Mouse (Mus musculus) effector memory CD4-positive, alpha-beta T cell, adult 5 months (primary cell): ENCODE data around the gene Prss40. TPM values are rescaled to one million over a fixed set of nuclear protein-coding genes. Genes with fewer than 3 reads are reported as not detected.

Source experiments
- polyA plus RNA-seq: library from polyadenylated mRNA; unstranded; fragments of 100-300 nt; shearing (Covaris generic); gene quantifications from one replicate; pipeline ENCODE4 v1.2.1, GENCODE M21; 2017

Gene Prss40
- not detected for polyA plus RNA-seq

DNA sequence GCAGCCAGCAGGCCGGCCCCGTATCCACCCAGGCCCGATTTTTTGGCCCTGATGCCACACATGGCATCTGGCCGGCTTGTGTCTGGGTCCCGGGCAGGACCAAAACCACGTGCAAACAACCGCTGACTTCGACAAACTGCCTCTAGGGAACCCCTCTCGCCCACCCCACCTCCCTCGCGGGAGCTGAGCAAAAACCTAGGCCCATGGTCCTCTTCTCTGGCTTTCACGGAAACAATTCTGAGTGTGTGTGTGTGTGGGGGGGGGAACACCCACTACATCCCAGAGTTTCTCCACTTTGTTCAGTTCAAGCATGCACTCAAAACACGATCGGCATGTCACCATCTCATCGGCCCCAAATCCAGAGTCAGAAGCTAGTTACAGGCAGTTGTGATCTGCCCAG is at the start of gene Prss40:
Prss40 (minus strand) TSS at position 101 of the 400 bp plus-strand sequence.

GRCm38 (mm10) chr1:34578851-34579781 is 18.4 kb upstream of the Prss40 start, which contains the start of gene Amer3:
Gene Amer3, plus strand, starts transcription at chr1:34579657.

GRCm38 (mm10) chr1:34535043-34535698 is 25.6 kb downstream of the Prss40 start, which contains the start of gene Cfc1:
Gene Cfc1, plus strand, starts transcription at chr1:34535648.

Other genes with a start within 250 kb of the Prss40 start
- gene Ccdc115, start 121.3 kb downstream of the Prss40 start, polyA plus RNA-seq = 30.7 TPM
- gene Imp4, start 121.1 kb downstream of the Prss40 start, polyA plus RNA-seq = 129 TPM
- gene Ptpn18, start 101.2 kb downstream of the Prss40 start, polyA plus RNA-seq = 194 TPM
- not detected for gene Prss39, start 62.5 kb downstream of the Prss40 start, polyA plus RNA-seq
- not detected for gene Cfc1, start 25.3 kb downstream of the Prss40 start, polyA plus RNA-seq
- not detected for gene Amer3, start 18.7 kb upstream of the Prss40 start, polyA plus RNA-seq